Mouse (Mus musculus): ENCODE results near the gene Ins2.

Ins2 gene

GRCm38 (mm10) chr7:142743281-142743680, at the start of gene Ins2:
Gene Ins2 (minus strand): TSS chr7:142743381.
- no peak for DNase-seq (ENCODE audit: low spot score)

GRCm38 (mm10) chr7:142792650-142793275, 49.6 kb upstream of the Ins2 start:
- no peak for DNase-seq (ENCODE audit: low spot score)

GRCm38 (mm10) chr7:142789667-142790066, 46.5 kb upstream of the Ins2 start:
- DNase-seq (ENCODE audit: low spot score), result no peak

- no peak for DNase-seq (ENCODE audit: low spot score)
Measured at GRCm38 (mm10) chr7:142737772-142738171, 5.4 kb downstream of the Ins2 start.

DNA sequence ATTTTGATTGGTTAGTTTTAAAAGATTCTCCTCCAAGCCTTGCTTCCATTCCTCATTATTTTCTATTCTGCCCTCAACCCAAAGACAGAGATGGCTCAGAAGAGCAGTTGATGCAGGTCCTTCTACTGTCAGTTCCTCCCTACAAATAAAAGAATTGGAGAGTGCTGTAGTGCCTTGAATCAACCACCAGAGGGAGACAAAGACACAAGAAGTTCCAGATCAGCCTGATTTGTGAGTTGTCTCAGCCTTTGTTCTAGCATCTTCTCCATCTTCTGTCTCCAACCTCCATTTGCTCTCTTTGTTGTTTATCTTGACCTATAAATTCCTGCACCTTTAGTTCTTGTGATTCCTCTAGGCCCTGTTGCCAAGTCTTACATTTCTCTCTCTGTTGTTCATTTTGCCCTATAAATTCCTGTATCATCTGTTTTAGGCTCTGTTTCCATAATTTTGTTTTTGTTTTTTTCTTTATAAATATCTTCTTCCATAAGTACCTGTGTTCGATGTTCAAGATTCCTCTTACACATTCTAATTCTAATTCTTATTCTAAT, 6.2 kb downstream of the Ins2 start:
- DNase-seq (ENCODE audit: low spot score), result no peak

GRCm38 (mm10) chr7:142725973-142726372, 17.2 kb downstream of the Ins2 start:
- DNase-seq (ENCODE audit: low spot score), result no peak

DNA sequence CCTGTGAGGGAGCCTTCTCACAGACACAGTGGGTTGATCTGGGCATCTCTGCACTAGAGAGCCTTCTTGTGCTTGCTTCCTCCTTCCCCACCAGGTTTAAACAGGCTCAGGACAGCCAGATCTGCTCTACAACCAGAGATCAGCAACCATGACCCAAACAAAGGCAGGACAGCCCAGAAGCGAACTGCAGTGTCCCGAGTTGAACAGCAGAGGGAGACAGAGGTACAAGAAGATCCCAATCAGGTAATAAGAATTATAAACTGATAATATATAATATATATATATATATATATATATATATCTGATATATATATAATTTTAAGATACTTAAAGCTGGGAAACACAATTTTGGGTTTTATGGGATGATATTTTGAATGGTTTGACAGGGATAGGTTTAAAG, 22.5 kb downstream of the Ins2 start:
- no peak for DNase-seq (ENCODE audit: low spot score)

GRCm38 (mm10) chr7:142714783-142715498, 28.2 kb downstream of the Ins2 start:
- no peak for DNase-seq (ENCODE audit: low spot score)

DNA sequence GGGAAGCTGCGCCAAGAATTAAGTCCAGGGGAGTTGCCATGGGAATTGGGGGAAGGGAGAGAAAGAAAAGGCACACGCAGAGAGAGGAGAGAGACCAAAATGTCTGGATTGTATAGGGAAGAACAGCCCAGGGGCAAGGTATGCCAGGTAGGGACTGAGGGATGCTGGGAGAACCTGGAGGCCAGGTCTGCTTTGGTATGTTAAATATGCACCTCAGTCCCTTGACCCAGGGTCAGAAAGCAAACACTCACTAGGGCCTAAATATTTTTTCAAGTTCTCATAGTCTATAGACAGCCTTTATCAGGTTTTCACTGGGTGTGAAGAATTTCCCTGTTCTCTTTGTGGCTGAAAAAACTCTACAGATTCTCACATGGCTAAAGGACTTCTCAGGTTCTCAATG, 36.3 kb downstream of the Ins2 start:
- DNase-seq (ENCODE audit: low spot score), result no peak

- DNase-seq (ENCODE audit: low spot score), result no peak
Measured at GRCm38 (mm10) chr7:142699334-142699860, 43.8 kb downstream of the Ins2 start.

DNA sequence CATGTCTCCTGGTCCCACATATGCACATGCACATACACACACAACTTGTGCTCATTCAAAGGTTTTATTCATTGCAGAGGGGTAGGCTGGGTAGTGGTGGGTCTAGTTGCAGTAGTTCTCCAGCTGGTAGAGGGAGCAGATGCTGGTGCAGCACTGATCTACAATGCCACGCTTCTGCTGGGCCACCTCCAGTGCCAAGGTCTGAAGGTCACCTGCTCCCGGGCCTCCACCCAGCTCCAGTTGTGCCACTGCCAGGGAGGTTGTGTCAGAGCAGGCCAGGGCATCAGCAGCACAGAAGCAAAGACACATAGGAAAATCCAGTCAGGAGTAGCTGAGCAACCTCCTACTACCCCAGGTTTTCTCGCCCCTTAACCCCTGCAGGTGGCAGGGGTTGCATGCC, 64.6 kb downstream of the Ins2 start:
- no peak for DNase-seq (ENCODE audit: low spot score)

GRCm38 (mm10) chr7:142675644-142676043, 67.5 kb downstream of the Ins2 start:
- DNase-seq (ENCODE audit: low spot score), result no peak

DNA sequence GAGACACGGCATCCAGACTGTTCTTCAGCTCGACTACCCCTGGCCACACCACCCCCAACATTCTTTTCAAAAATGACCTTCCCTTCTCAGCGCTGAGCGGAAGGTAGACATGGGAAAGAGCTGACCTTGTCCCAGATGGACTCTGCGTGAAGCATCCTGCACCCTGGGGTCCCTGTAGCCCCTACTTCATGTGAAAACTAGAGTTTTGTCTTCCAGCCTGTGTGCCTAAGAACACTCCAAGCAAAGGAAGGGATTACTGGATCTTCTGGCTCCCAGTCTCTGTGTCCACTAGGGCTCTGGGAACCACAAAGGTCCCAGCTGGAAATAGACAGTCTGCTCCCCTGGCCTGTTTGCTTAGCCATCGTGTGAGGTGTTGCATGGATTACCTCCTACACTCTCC, 68.0 kb downstream of the Ins2 start:
- DNase-seq (ENCODE audit: low spot score), result no peak

DNA sequence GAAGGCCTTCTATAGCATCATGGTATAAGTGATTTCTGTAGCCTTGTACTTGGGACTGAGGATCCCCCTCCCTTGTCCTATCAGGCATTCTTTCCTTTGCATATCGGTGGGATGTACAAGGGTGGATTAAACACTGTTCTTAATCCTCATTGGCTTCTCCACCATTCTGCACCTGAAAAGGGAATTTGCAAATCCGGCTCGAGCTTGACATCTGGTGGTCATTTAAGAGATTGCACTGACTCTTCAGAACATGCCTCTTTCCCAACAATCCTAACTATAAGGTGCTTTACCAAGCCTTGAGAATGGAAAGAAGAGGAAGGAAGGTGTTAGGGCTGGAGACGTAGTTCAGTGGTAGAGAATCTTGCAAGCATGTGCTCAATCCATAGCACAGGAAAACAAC, 71.1 kb downstream of the Ins2 start:
- DNase-seq (ENCODE audit: low spot score), result no peak

DNA sequence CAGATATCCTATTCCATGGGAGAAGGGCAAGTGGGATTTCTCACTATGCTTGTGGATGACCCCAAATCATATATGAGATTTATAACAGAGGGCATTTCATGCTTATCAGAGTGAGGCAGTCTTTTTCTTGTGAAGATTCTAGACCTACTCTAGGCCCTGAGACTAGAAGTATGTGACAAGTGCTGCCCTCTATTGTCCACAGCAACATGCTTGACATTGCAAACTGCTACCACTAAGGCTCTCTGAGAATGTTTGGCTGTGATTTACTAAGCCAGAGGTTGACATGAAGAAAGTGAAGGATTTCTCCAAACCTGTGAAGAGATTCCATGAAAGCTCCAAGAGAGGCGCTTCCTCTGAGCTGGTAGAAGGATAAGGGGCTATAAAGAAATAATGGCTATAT, 72.1 kb downstream of the Ins2 start:
- no peak for DNase-seq (ENCODE audit: low spot score)

- DNase-seq (ENCODE audit: low spot score), result no peak
Measured at GRCm38 (mm10) chr7:142669751-142670625, 73.2 kb downstream of the Ins2 start, which contains the start of gene Gm49394. Gene Gm49394 (minus strand): TSS chr7:142669942.

DNA sequence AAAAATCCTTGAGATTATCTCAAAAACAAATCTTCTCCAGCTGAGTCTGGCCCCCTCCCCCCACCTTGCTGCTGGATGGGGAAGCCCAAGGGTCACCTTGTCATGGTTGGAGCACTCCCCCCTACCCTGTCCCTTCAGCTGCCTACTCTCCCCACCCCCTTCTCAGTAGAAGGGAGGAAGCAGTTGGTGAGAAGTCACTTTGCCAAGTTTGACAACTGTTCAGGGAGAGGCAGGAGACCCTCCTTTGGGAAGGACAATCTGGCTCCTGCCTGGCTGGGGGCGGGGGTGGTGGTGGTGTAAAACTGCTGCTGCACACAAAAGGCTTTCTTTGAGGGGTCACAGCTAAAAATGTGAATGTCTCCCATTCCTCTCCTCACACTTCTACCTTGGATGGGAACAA, 74.9 kb downstream of the Ins2 start:
- no peak for DNase-seq (ENCODE audit: low spot score)

DNA sequence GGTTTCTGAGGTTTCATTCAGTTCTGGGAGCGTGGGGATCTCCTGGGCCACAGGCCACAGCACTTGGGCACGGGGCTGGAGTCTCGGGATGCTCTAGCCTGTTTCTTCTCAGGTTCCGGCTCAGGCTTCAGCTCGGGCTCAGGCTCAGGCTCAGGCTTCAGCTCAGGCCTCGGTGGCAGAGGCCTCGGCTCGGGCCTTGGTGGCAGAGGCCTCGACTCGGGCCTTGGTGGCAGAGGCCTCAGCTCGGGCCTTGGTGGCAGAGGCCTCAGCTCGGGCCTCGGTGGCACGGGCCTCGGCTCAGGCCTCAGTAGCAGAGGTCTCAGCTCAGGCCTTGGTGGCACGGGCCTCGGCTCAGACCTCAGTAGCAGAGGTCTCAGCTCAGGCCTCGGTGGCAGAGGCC, 75.7 kb downstream of the Ins2 start:
- DNase-seq (ENCODE audit: low spot score), result no peak

DNA sequence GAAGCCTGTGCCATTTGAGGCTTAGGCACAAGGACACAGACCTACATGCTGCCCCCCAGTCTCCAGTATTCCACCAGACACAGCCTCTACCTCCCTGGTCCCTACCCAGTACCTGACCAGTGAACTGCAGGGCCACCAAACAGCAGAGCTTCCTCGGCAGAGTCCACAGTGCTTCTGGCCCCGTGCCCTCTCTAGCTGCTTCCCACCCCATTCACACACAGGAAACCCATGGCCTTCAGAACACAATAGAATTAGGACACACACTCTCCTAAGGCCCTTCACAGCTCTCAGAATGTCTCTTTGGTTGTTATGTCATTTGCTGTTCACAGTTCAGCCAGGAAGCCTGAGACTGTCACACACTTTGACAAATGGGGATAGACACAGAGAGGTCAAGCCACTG, 76.5 kb downstream of the Ins2 start, which contains the start of gene Igf2:
Gene Igf2, minus strand, starts transcription at position 158 of the 400 bp plus-strand sequence.
- no peak for DNase-seq (ENCODE audit: low spot score)

- no peak for DNase-seq (ENCODE audit: low spot score)
Measured at GRCm38 (mm10) chr7:142666109-142666508, 77.1 kb downstream of the Ins2 start.

DNA sequence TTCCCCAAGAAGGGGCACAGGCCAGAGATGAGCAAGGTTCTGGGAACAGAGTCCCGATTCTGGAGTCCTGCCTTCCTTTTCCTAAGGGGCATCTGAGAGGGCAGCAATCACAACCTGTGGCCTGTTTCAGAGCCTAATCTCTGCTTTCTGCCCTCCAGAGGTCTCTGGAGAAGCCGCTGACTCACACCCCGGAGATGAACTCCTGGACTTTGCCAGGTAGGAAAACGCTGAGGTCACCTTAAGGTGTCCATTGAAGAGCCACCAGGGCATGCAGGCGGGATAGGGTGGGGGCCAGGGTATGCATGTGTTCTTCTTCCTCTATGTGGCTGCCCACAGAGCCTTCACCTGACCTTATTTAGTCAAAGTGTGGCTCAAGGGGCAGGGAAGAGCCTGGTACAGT, 77.8 kb downstream of the Ins2 start:
- no peak for DNase-seq (ENCODE audit: low spot score)

DNA sequence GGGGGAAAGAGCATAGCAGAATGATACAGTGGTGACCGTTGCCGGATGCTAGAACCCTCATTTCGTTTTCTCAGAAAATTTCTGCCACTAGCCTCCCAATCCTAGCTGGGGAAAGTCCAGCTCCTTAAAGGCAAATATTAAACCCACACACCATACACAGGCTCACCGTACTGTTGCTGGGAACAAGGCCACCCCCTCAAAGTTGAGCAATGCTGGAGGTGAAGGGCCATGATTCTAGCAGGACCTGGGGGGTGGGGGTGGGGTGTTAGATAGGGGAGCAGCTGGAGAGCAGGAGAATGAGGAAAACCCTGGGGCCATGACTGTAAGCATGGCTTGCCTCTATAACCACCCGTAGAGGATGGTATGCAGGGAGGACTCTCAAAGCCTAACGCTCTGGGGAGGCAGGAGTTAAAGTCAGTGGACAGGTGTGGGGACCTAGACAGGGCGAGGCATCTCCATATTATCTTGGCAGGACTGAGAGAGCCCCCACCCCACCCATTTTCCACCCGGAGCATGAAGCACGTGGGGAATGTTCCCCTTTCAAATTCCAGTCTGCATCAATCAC, 78.6 kb downstream of the Ins2 start:
- DNase-seq (ENCODE audit: low spot score), result no peak

All from urinary bladder, postnatal 10 days (tissue).